Mouse (Mus musculus) limb, embryonic 11.5 days (tissue): ENCODE data around the gene Gm906. TPM values are rescaled to one million over a fixed set of nuclear protein-coding genes. Genes with fewer than 3 reads are reported as not detected.

Source experiments
- microRNA-seq: library from miRNA; unstranded; fragments of <30 nt; microRNA quantifications from one replicate; pipeline ENCODE4, GENCODE M21; 2016
- polyA plus RNA-seq: library from polyadenylated mRNA; unstranded; fragments of >200 nt; fragmentation: Nextera tagmentation; extraction: Ambion mirVana; gene quantifications from 2 replicates; pipeline ENCODE4 v1.2.1, GENCODE M21; 2014

The Gm906 gene
- polyA plus RNA-seq, 1 experiment from 2014 or later = not detected

Small RNA genes within 50 kb of the gene (microRNA-seq; reads per million reads assigned to microRNA genes)
- gene Gm24017 = not detected

Other genes starting within 250 kb of the Gm906 start
- gene Fbxw17, start 167.6 kb upstream of the Gm906 start, polyA plus RNA-seq = 24.4 and 26.5 TPM in 2 replicates
- gene Gm47429, start 193.6 kb upstream of the Gm906 start, polyA plus RNA-seq = not detected in 2 replicates
- not detected in 2 replicates for gene Nutm2, start 217.0 kb upstream of the Gm906 start, polyA plus RNA-seq